Mouse (Mus musculus) myocyte (in vitro differentiated cells): ENCODE results near the gene Fra10ac1. TPM values are rescaled to one million over a fixed set of nuclear protein-coding genes. Genes with fewer than 3 reads are reported as not detected.
A peak's percentile ranks its signal among the peaks of the same experiment; 100 is the strongest.

Experiments
- H3K27me3 ChIP-seq: one replicate; pipeline ENCODE4 v1.6.1; 2011; ENCODE audit not compliant: control insufficient read depth, insufficient read depth, insufficient read length
- H3K36me3 ChIP-seq: one replicate; pipeline ENCODE4 v1.6.1; 2011; ENCODE audit not compliant: control insufficient read depth, insufficient read depth
- H3K4me2 ChIP-seq: one replicate; pipeline ENCODE4 v1.6.1; 2011; ENCODE audit warnings: low read depth, control low read depth
- H3K4me3 ChIP-seq: one replicate; pipeline ENCODE4 v1.5.1; 2011; ENCODE audit warnings: mild to moderate bottlenecking, control low read depth, moderate library complexity
- H3K79me2 ChIP-seq: one replicate; pipeline ENCODE4 v1.6.1; 2011; ENCODE audit not compliant: control insufficient read depth, insufficient read depth
- H3ac ChIP-seq: one replicate; pipeline ENCODE4 v1.6.1; 2011; ENCODE audit not compliant: control insufficient read depth, insufficient read length
- CEBPB ChIP-seq: IDR thresholded peaks from 2 replicates; pipeline ENCODE4 v1.6.1; 2011; ENCODE audit warnings: mild to moderate bottlenecking, moderate library complexity; ENCODE audit not compliant: poor library complexity, insufficient read depth, severe bottlenecking
- E2F4 ChIP-seq: IDR thresholded peaks from one replicate; pipeline ENCODE4 v1.6.1; 2011; ENCODE audit warnings: mild to moderate bottlenecking, control low read depth, moderate library complexity; ENCODE audit not compliant: insufficient read depth
- MAX ChIP-seq: IDR thresholded peaks from one replicate; pipeline ENCODE4 v1.6.1; 2011; ENCODE audit warnings: low read depth, mild to moderate bottlenecking, control low read depth
- MYOD1 ChIP-seq, 3 experiments: IDR thresholded peaks; one replicate each; pipeline ENCODE4 v1.6.1; 2011; ENCODE audit warnings: control low read depth in 2 of 3, low read depth in 2 of 3, mild to moderate bottlenecking in 2 of 3, moderate library complexity in 1 of 3; ENCODE audit not compliant: insufficient read length in 2 of 3, control insufficient read depth in 1 of 3
- MYOG ChIP-seq, 3 experiments: IDR thresholded peaks; one replicate each; pipeline ENCODE4 v1.6.1; 2011; ENCODE audit warnings: control low read depth in 2 of 3, low read depth in 2 of 3, mild to moderate bottlenecking in 2 of 3; ENCODE audit not compliant: insufficient read length in 2 of 3, control insufficient read depth in 1 of 3, insufficient read depth in 1 of 3
- POLR2A ChIP-seq: IDR thresholded peaks from one replicate; pipeline ENCODE4 v1.6.1; 2011; ENCODE audit warnings: low read depth, mild to moderate bottlenecking, control low read depth, moderate library complexity; ENCODE audit not compliant: insufficient read length
- POLR2AphosphoS2 ChIP-seq: IDR thresholded peaks from one replicate; pipeline ENCODE4 v1.6.1; 2011; ENCODE audit warnings: low read depth, control low read depth; ENCODE audit not compliant: insufficient read length
- REST ChIP-seq: IDR thresholded peaks from one replicate; pipeline ENCODE4 v1.6.1; 2011; ENCODE audit warnings: mild to moderate bottlenecking, control low read depth, moderate library complexity; ENCODE audit not compliant: insufficient read depth, insufficient read length
- SRF ChIP-seq: IDR thresholded peaks from one replicate; pipeline ENCODE4 v1.6.1; 2011; ENCODE audit warnings: low read depth; ENCODE audit not compliant: control insufficient read depth, insufficient read length
- TCF12 ChIP-seq: IDR thresholded peaks from one replicate; pipeline ENCODE4 v1.6.1; 2011; ENCODE audit warnings: mild to moderate bottlenecking, control low read depth; ENCODE audit not compliant: poor library complexity, insufficient read depth, severe bottlenecking
- TCF3 ChIP-seq: IDR thresholded peaks from one replicate; pipeline ENCODE4 v1.6.1; 2011; ENCODE audit warnings: low read depth, control low read depth; ENCODE audit not compliant: insufficient read length
- USF1 ChIP-seq: IDR thresholded peaks from one replicate; pipeline ENCODE4 v1.6.1; 2011; ENCODE audit warnings: low read depth, mild to moderate bottlenecking, control low read depth, moderate library complexity
- polyA plus RNA-seq: library from polyadenylated mRNA; unstranded; fragments of >200 nt; fragmentation: generic; extraction: Trizol; gene quantifications from one replicate; pipeline ENCODE4 v1.2.1, GENCODE M21; 2012; ENCODE audit warnings: missing spikeins

The Fra10ac1 gene
- polyA plus RNA-seq, 1 experiment, result 6.5 TPM

DNA sequence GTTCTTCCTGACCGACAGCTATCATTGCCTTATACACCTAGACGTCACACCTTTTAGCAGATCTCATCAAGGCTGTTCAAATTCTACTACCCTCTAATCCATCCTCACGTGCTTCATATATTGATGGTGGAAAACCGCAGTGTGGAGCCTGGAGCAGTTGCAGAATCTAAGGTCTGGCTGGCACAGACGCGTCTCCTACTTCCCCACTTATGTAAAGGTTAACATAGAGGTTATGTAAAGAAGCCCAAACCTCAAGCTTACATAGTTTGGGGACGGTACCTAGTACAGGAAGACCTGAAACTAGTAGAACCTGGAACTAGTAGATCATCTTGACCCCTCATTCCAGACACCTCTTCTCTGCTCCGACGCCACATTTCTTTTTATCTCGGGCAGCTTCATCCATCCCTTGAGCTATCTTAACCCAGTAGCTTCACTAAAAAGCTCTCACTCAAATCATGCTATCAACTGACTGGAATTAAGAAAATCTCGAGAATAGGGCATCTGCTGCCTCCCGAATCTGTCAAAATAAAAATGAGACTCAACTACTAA lies 526 bp downstream of the Fra10ac1 start:
- Histone ChIP-seq H3K79me2 (no peaks in the 10 kb centered on the region), H3ac (peak overlapping the region; percentile 19), H3K36me3 (no peaks in the 10 kb centered on the region), H3K4me3 (peak overlapping the region; percentile 51), H3K27me3 (no peaks in the 10 kb centered on the region), H3K4me2 (peak overlapping the region; percentile 82)
- TF ChIP-seq CEBPB (no peak), POLR2A (no peak), POLR2AphosphoS2 (no peak), MYOD1 (IDR thresholded peaks at IDR 0.05; ENCODE audit: control insufficient read depth in 1 of 3, insufficient read length in 2 of 3, low read depth in 2 of 3) (no peak), MAX (no peak)

DNA sequence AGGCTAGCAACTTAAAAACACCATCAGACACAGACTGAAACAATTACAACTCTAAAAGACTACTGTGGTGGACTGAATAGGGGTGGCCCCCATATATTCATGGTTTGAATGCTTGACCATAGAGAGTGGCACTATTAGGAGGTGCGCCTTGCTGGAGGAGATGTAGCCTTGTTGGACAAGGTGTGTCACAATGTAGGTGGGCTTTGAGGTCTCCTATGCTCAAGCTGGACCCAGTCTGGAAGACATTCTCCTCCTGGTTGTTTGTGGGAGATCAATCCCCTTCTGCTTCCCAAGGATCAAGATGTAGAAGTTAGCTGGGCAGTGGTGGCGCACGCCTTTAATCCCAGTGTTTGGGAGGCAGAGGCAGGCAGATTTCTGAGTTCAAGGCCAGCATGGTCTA lies 6.3 kb downstream of the Fra10ac1 start:
- no peak for TF ChIP-seq TCF3
- Histone ChIP-seq H3K4me3 (no peak overlapping the region), H3K27me3 (no peaks in the 10 kb centered on the region), H3K79me2 (no peaks in the 10 kb centered on the region), H3K36me3 (no peaks in the 10 kb centered on the region), H3ac (no peak overlapping the region), H3K4me2 (no peak overlapping the region)

DNA sequence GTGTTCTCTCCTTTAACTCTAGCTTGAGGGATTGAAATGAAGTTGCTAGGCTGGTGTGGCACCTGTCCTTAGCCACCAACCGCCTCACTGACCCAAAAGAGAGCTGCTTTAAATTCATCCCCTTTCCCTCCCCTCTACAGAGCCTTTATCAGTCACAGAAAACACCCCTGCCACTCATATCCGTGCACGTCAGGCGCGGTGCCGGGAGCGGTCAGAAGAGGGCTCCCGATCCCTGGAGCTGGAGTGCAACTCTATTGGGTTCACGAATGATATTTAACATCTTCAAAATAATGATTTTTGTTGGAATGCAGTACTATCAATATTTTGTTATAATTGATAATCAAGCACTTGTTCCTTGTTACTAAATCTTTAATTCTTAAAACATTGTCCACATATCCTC lies 17.3 kb downstream of the Fra10ac1 start:
- peaks cover 16% of the 10 kb centered on the region for H3K36me3 ChIP-seq
- H3ac ChIP-seq, result no peak overlapping the region
- no peaks in the 10 kb centered on the region for H3K79me2 ChIP-seq
- TF ChIP-seq POLR2A, result no peak
- no peak for TF ChIP-seq MYOD1 (IDR thresholded peaks at IDR 0.05; ENCODE audit: control insufficient read depth in 1 of 3, insufficient read length in 2 of 3, low read depth in 2 of 3)
- no peak for TF ChIP-seq MYOG (IDR thresholded peaks at IDR 0.05; ENCODE audit: control insufficient read depth in 1 of 3, insufficient read depth in 1 of 3, insufficient read length in 2 of 3, low read depth in 2 of 3)
- no peak for TF ChIP-seq TCF12
- TF ChIP-seq SRF, result no peak
- no peak for TF ChIP-seq POLR2AphosphoS2
- no peak for TF ChIP-seq TCF3
- TF ChIP-seq MAX, result no peak
- no peak for TF ChIP-seq REST
- TF ChIP-seq CEBPB, result no peak
- TF ChIP-seq USF1, result no peak
- no peak for TF ChIP-seq E2F4
- no peak overlapping the region for H3K4me3 ChIP-seq
- H3K27me3 ChIP-seq, result no peaks in the 10 kb centered on the region
- H3K4me2 ChIP-seq, result no peak overlapping the region

DNA sequence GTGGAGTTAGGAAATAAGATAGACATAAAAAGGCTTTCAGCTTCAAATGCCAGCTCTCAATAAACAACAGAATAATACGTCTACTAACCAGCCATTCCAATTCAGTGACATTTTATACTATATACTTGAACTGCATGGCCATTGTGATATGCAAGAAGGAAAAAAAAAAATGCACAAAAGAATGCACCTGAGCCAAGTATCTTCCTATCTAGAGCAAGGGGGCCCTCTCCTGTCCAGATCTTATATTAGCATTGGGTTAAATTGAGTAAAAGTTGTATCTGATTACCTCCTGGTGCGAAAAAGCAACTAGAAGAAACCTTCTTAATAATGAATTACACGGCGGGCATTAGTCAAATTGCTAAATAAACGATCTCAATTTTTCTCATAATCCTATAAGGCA lies 25.2 kb downstream of the Fra10ac1 start:
- H3K79me2 ChIP-seq, result no peaks in the 10 kb centered on the region
- H3K4me3 ChIP-seq, result no peak overlapping the region
- no peak overlapping the region for H3K4me2 ChIP-seq
- H3ac ChIP-seq, result no peak overlapping the region
- H3K27me3 ChIP-seq, result no peaks in the 10 kb centered on the region
- H3K36me3 ChIP-seq, result peaks cover 11% of the 10 kb centered on the region
- TF ChIP-seq SRF (no peak), CEBPB (no peak), TCF12 (no peak), MAX (no peak), MYOG (IDR thresholded peaks at IDR 0.05; ENCODE audit: control insufficient read depth in 1 of 3, insufficient read depth in 1 of 3, insufficient read length in 2 of 3, low read depth in 2 of 3) (no peak), USF1 (no peak), MYOD1 (IDR thresholded peaks at IDR 0.05; ENCODE audit: control insufficient read depth in 1 of 3, insufficient read length in 2 of 3, low read depth in 2 of 3) (no peak), TCF3 (no peak), POLR2AphosphoS2 (no peak), E2F4 (no peak), POLR2A (no peak), REST (no peak)

DNA sequence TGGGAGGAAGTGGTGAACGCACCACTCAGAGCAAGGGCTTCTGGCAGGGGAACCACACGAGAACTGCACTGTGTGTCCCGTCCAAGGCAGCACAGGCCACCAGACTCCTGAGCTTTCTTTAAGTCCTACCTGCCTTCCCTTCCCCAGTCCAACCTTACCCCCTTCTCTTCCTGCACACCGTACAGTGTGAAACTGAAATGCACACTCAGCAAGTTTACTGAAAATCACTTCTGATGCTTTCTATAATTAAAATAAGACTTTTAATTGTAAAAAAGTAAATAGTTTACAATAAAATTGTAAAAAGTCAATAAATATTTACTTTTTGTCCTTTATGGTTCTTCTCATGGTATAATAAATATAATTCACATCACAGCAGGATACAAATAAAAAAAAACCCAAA lies 28.7 kb downstream of the Fra10ac1 start:
- TF ChIP-seq POLR2AphosphoS2 (no peak), CEBPB (no peak)
- no peaks in the 10 kb centered on the region for H3K27me3 ChIP-seq
- H3K36me3 ChIP-seq, result peaks cover 13% of the 10 kb centered on the region
- no peak overlapping the region for H3K4me3 ChIP-seq
- no peak overlapping the region for H3ac ChIP-seq
- no peaks in the 10 kb centered on the region for H3K79me2 ChIP-seq
- no peak overlapping the region for H3K4me2 ChIP-seq

DNA sequence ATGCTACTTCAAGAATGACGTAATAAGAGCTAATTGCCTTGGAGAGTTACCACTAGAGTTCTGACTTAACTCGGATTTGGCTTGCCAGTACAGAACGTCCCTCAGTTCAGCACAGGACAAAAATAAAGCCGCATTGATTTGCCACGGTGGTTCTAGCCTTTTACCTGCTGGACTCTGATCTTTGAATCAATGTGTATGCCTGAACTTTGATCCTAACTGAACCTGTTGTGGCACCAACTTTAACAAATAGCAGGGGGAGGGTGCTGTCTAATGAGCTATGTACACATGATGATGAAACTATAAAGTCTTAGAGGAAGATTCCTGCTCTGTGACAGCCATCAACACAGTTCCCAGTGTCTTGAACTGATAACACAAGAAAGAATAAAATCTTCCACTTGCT lies 32.5 kb downstream of the Fra10ac1 start:
- H3K4me2 ChIP-seq, result no peak overlapping the region
- TF ChIP-seq TCF12 (no peak), E2F4 (no peak), MYOG (IDR thresholded peaks at IDR 0.05; ENCODE audit: control insufficient read depth in 1 of 3, insufficient read depth in 1 of 3, insufficient read length in 2 of 3, low read depth in 2 of 3) (no peak), TCF3 (no peak)
- H3K27me3 ChIP-seq, result no peaks in the 10 kb centered on the region
- H3K79me2 ChIP-seq, result no peaks in the 10 kb centered on the region
- no peak overlapping the region for H3ac ChIP-seq
- H3K36me3 ChIP-seq, result peaks cover 21% of the 10 kb centered on the region
- no peak overlapping the region for H3K4me3 ChIP-seq
